Mouse (Mus musculus): ENCODE data around the gene Astn1.

Gene Astn1

DNA sequence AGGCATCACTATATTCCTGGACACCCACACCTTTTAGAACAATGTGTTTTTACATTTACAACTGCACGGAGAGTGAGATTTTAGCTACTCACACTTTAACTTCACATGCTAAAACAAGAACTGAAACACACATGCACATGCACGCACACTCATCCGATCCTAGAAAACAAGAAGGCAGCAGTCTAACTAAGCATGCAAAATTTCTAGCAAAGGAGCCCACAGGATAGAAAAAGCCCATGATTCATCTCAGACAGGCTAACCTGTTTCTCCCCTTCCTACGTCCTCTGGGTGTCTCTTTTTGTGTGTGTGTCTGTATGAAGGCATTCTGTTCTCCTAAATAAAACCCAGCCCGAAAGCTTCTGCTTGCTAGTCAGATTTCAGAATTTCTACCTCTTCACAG lies 378.9 kb downstream of the Astn1 start:
- no peak for DNase-seq (ENCODE audit: low read depth)
